Mouse (Mus musculus): ENCODE data around the gene Ddit4. TPM values are rescaled to one million over a fixed set of nuclear protein-coding genes. Genes with fewer than 3 reads are reported as not detected.
A peak's percentile ranks its signal among the peaks of the same experiment; 100 is the strongest.

The Ddit4 gene
- polyA plus RNA-seq, 1 experiment: 28.2 TPM

DNA sequence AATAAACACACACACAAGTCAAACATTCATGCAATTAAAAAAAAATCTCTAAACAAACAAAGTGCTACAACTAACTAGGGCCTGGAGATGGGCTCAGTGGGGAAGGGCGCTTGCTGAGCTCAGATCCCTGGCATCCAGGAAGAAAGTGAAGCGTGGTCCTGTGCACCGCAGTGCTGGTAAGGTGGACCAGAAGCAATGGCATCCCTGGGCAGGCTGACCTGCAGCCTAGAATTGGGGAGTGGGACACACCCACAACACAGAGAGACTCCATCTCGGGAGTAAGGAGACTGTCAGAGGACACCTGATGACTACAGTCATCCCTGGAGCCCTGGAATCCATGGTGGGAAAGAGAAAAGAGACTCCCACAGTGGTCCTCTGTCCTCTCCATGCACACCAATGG lies 21.8 kb upstream of the Ddit4 start:
- no peak for DNase-seq (ENCODE audit: low read depth, low spot score)
- 39% methylated on average over 4 of the region's 4 CpGs for WGBS

DNA sequence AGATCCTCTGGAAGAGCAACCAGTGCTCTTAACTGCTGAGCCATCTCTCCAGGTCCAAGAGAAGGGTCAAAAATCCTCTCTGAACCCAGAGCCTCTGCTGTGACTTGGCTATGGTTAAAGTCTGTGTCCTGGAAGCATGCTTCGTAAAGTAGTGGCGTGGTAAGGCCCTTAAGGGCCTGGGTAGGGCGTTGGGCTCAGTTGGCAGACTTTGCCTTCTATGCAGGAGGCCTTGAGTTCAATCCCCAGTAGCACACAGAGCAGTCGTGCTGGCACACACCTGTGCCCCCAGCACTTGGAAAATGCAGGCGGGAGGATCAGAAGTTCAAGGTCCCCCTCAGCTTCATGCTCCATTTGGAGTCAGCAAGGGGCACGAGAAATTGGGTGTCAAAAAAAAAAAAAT lies 21.4 kb upstream of the Ddit4 start:
- DNase-seq (ENCODE audit: low read depth, low spot score): no peak
- 30% methylated on average over 6 of the region's 6 CpGs for whole genome bisulfite sequencing

GRCm38 (mm10) chr10:59972534-59972933 lies 20.9 kb upstream of the Ddit4 start:
- peak; percentile 92 for DNase-seq (ENCODE audit: low read depth, low spot score)
- WGBS: 27% methylated on average over 2 of the region's 2 CpGs

- WGBS: 53% methylated on average over 8 of the region's 8 CpGs
- DNase-seq (ENCODE audit: low read depth, low spot score): no peak
Measured at GRCm38 (mm10) chr10:59971813-59972212, 20.2 kb upstream of the Ddit4 start.

GRCm38 (mm10) chr10:59970450-59971062 lies 18.9 kb upstream of the Ddit4 start:
- no peak for DNase-seq (ENCODE audit: low read depth, low spot score)
- 18% methylated on average over 6 of the region's 6 CpGs for WGBS

DNA sequence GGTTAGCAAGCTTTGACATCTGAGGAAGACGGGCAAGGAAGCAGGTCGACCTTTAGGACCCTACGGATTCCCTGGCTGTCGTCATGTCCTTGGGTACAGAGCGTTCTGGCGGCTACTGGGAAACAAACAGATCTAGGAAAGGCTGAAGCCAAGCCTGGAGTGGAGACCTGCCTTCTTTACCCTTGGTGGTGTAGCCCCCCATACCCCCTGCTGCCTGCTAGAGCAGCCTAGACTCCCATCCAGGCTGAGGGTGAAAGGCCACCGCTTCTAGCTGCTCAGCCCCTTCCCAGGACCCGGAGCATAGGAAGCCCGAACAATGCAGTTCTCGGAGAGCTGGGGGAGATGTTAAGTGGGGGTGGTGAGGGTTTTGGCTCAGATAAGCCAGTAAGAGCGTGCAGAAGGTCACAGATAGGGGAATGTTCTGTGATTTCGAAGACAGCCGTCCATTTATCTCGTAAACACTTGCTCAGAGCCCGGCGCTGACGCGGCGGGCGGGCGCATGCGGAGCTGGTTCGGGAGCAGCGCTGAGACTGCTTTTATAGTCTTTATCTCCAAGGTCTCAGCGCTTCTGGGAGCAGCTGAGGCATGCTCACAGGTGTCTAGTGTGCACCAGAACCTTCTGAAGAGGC lies 18.3 kb upstream of the Ddit4 start:
- WGBS: 3% methylated on average over 25 of the region's 25 CpGs
- no peak for DNase-seq (ENCODE audit: low read depth, low spot score)

DNA sequence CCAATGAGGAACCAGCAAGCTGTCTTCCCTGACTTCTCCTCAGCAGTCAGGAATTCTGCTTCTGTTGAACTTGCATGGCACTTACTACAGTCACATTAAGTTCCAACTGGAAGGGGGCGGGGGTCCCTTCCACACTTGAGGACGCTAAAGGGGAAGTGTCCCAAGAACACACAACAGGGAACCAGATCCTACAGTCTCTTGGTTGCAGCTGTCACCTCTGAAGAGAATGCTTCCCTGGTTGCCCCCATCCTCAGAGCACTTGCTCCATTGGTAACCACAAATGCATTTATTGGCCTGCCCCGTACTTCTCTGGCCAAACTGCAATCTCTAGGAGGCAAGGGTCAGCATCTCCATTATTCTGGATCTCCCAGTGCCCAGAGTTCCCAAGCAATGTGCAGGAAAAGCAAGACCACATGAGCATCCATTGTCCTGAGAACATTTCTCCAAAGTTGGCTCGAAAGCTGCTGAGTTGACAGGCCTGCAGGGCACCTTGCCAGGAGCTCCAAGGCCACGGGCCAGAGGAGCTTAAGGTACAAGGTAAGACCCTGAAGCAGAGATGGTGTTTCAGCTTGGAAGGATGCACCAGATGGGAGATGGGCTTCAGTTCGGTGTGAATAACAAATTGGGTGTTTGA lies 15.8 kb upstream of the Ddit4 start:
- DNase-seq (ENCODE audit: low read depth, low spot score): no peak
- WGBS: 65% methylated on average over 6 of the region's 6 CpGs

GRCm38 (mm10) chr10:59966743-59967142 lies 15.1 kb upstream of the Ddit4 start:
- no peak for DNase-seq (ENCODE audit: low read depth, low spot score)
- WGBS: 96% methylated on average over 6 of the region's 6 CpGs

DNA sequence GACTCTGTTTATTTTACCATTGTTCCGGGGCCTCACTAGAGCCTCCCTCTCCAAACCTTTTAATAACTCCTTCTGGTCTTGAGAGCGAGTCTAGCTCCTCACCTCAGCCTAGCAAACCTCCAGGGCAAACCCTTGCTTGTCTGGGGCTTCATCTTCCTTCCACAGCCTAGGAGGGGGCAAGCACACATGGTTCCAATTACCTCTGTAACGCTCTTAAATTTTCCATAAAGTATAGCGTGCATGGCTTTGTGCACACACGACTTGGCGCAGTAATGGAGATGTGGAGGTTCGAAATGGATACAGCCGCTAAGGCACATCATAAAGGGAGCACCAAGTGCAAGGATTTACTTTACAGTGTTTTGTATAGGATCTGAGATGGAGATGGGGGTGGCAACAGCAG lies 14.2 kb upstream of the Ddit4 start:
- WGBS: 64% methylated on average over 8 of the region's 8 CpGs
- DNase-seq (ENCODE audit: low read depth, low spot score): no peak

GRCm38 (mm10) chr10:59965362-59965695 lies 13.7 kb upstream of the Ddit4 start:
- whole genome bisulfite sequencing: 36% methylated on average over 9 of the region's 9 CpGs
- DNase-seq (ENCODE audit: low read depth, low spot score): no peak

- no peak for DNase-seq (ENCODE audit: low read depth, low spot score)
- WGBS: 17% methylated on average over 21 of the region's 23 CpGs
Measured at GRCm38 (mm10) chr10:59964504-59965361, 13.1 kb upstream of the Ddit4 start.

DNA sequence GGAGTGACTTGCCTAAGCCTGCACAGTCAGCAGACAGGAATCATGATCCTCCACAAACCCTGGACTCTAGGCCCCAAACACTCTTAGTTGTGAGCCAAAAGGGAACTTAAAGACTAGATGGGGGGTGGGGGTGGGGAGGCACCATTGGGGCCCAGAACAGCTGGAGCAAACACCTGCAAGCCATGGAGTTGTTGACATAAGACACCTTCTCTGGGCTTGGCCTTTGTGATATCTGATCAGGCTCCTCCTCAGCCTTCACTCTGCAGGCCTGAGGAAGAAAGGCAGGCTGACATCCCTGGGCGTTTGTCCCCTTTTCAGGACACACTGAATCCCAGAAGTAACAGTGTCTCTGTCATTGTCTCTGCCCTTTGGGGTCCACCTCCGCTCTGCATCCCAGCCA lies 12.0 kb upstream of the Ddit4 start:
- 56% methylated on average over 2 of the region's 2 CpGs for WGBS
- no peak for DNase-seq (ENCODE audit: low read depth, low spot score)

DNA sequence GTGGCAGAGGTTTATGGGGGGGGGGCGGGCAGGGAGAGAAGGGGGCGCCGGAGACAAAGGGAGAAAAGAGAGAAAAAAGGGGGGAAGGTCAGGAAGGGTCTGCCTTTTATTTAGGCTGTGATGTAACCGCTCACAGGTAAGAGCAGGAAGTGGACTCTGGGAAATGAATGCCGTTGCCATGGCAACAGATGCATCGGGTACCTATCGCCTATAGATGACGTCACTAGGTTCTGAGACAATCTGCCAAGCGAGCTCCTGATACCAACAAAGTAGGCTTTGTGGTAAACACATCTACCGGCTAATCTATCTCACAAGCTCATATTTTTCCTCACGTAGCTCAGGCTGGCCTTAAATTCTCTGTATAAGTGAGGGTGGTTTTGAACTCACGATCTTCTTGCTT lies 7.9 kb upstream of the Ddit4 start:
- no peak for DNase-seq (ENCODE audit: low read depth, low spot score)
- WGBS: 81% methylated on average over 12 of the region's 12 CpGs

- DNase-seq (ENCODE audit: low read depth, low spot score): no peak
- WGBS: 75% methylated on average over 5 of the region's 5 CpGs
Measured at GRCm38 (mm10) chr10:59958458-59958857, 6.8 kb upstream of the Ddit4 start.

DNA sequence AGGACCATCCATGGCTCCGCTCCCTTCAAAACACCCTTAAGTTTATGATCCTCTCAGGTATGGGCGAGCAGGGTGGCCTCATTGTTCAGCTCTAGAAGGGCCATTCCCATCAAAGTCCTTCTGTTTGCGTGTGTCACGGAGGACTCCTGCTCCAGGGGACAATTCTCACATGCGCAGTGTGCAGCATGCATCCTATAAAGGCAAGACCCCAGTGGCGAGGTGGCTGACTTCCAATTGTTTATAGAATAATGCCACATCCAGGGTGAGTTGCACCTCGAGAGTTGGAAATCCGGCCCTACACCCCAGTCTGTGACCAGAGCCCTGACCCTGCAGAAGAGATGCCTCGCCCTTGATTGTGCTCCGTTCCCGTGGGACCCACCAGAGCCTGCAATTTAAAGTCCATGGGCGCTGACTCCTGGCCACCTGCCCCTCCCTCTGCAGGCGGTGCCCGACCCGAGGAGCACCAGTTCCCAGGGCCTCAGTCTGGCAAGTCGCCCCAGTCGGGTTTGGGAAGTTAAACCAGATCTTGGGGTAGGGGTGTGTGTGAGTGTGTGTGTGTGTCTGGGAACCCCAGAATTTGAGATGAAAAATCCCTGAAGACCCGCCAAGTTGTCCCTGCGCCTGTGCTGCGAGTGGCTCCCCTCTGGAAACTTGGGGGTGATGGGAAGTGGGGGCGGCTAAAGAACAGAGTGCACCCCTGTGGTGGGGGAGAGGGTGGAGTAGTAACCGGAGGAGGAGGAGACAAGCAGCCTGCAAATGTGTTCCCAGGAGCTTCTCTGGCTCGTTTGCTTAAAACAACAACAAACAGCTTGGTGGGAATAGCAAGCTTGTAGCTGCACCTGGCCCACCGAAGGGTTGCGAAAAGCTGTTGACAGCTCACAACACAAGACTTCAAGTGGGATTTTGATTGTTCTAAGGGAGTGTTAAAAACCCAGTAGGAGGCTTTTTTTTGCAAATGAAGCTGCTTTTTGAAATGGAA lies 5.8 kb upstream of the Ddit4 start:
- no peak for DNase-seq (ENCODE audit: low read depth, low spot score)
- WGBS: 34% methylated on average over 25 of the region's 25 CpGs

GRCm38 (mm10) chr10:59956681-59957080 lies 5.0 kb upstream of the Ddit4 start:
- no peak for DNase-seq (ENCODE audit: low read depth, low spot score)
- 90% methylated on average over 5 of the region's 5 CpGs for WGBS

GRCm38 (mm10) chr10:59953564-59954039 lies 2.0 kb upstream of the Ddit4 start:
- WGBS: 36% methylated on average over 7 of the region's 7 CpGs
- DNase-seq (ENCODE audit: low read depth, low spot score): no peak

DNA sequence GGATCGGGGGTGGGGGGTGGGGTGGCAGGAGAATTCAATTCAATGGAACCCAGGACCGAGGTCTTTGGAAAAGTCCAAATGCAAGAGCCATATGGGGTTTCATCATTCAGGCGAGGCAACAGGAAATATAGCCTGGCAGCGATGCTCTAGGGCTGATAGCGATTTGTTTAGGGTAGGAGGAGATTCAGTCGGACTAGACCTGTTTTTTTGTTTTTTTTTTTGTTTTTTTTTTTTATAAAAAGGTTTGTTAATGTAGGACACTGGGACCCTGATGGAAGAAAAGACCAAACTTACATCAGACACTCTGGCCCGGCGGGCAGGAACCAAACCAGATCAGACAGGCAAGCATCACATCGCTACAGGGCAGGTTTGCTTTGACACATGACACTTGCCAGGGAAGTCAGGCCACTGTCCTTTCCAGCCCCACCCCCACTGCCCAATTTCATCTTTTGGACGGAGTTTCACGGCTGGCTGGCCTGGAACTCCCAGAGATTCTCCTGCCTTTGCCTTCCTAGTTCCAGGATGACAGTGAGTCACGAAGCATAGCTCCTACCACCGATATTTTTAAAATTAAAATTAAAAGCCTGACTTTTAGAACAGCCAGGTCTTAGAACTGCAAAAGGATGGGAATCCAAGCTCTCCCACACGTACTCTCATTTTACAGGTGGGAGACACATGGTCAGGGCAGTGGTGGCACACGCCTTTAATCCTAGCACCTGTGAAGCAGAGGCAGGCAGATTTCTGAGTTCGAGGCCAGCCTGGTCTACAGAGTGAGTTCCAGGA lies 1.3 kb upstream of the Ddit4 start:
- DNase-seq (ENCODE audit: low read depth, low spot score): no peak
- WGBS: 44% methylated on average over 16 of the region's 16 CpGs
